Mouse (Mus musculus) cerebellum, adult 2 months (tissue): ENCODE data around the gene Ccdc88c.

Experiments used
- CTCF ChIP-seq: fragments of 200-500 bp; IDR thresholded peaks from 2 replicates; pipeline ENCODE4 v1.5.1; 2011; ENCODE audit warnings: low read depth, mild to moderate bottlenecking, control low read depth, low read length, moderate library complexity, borderline replicate concordance; ENCODE audit not compliant: insufficient read depth
- POLR2A ChIP-seq: fragments of 200-500 bp; IDR thresholded peaks from 2 replicates; pipeline ENCODE4 v1.6.1; 2011; ENCODE audit warnings: low read length, control low read depth, borderline replicate concordance; ENCODE audit not compliant: insufficient read depth

GRCm38 (mm10) chr12:101016412-101016928 lies 12.4 kb downstream of the Ccdc88c start:
- TF ChIP-seq CTCF (no peak), POLR2A (no peak)
